Mouse (Mus musculus) hindbrain, embryonic 10.5 days (tissue): ENCODE measurements around the gene Slc17a4. TPM values are rescaled to one million over a fixed set of nuclear protein-coding genes. Genes with fewer than 3 reads are reported as not detected.

ENCODE experiments used
- DNase-seq: peaks from one replicate; pipeline ENCODE4 v3.0.0-alpha.2; 2017; ENCODE audit warnings: low spot score
- H3K27ac ChIP-seq: fragments of 300-500 bp; sonication (generic); 2 replicates; pipeline ENCODE4 v1.5.1; 2016; ENCODE audit warnings: mild to moderate bottlenecking, moderate library complexity
- H3K27me3 ChIP-seq: fragments of 300-500 bp; sonication (generic); 2 replicates; pipeline ENCODE4 v1.6.1; 2016; ENCODE audit warnings: mild to moderate bottlenecking; ENCODE audit not compliant: poor library complexity, insufficient read depth, severe bottlenecking
- H3K36me3 ChIP-seq: fragments of 300-500 bp; sonication (generic); 2 replicates; pipeline ENCODE4 v1.6.1; 2016; ENCODE audit warnings: mild to moderate bottlenecking, moderate library complexity
- H3K4me1 ChIP-seq: fragments of 300-500 bp; sonication (generic); replicated peaks from 2 replicates; pipeline ENCODE4 v1.6.1; 2016; ENCODE audit warnings: mild to moderate bottlenecking
- H3K4me3 ChIP-seq: fragments of 300-500 bp; sonication (generic); 2 replicates; pipeline ENCODE4 v1.5.1; 2016; ENCODE audit warnings: mild to moderate bottlenecking, moderate library complexity
- H3K9me3 ChIP-seq: fragments of 300-500 bp; sonication (generic); 2 replicates; pipeline ENCODE4 v1.6.1; 2016; ENCODE audit warnings: mild to moderate bottlenecking, moderate library complexity
- WGBS: fragments of 180-500 bp; shearing (Covaris S2); methylation state at CpG from one replicate; pipeline ENCODE4 v1.1.7; 2016; 5-methylcytosine and 5-hydroxymethylcytosine counted together
- polyA plus RNA-seq: library from polyadenylated mRNA; unstranded; fragments of >200 nt; fragmentation: Nextera tagmentation; extraction: Ambion mirVana; gene quantifications from 2 replicates; pipeline ENCODE4 v1.2.1, GENCODE M21; 2016

Gene Slc17a4
- polyA plus RNA-seq, 1 experiment from 2014 or later, result not detected

DNA sequence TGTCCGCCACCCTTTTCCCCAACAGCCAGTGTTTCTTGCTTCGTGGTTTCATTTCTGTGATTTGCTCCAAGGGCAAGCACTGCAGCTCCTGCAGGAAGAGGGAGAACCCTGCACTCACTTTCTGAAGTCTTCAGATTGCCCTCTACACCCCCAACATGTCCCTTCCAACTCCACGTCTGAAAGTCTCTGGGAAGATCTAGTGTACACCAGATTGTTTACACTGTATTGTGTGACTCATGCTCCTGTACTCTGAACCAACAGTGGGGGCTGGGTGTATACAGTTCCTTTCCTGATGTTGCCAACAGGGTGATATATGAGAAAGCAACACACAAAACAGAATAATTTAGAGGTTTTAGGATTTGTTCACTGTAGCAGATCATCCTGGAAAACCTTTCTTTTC is 13.8 kb upstream of the Slc17a4 start:
- no peak overlapping the region for H3K4me3 ChIP-seq
- H3K9me3 ChIP-seq, result no peaks in the 10 kb centered on the region
- no peaks in the 10 kb centered on the region for H3K36me3 ChIP-seq
- 69% methylated on average over 3 of the region's 3 CpGs for WGBS
- no peak overlapping the region for H3K27ac ChIP-seq
- DNase-seq, result no peak
- H3K4me1 ChIP-seq, result 0 out of 2 replicates have a peak, but pooled peaks cover 2% of the 10 kb centered on the region
- H3K27me3 ChIP-seq, result no peaks in the 10 kb centered on the region

DNA sequence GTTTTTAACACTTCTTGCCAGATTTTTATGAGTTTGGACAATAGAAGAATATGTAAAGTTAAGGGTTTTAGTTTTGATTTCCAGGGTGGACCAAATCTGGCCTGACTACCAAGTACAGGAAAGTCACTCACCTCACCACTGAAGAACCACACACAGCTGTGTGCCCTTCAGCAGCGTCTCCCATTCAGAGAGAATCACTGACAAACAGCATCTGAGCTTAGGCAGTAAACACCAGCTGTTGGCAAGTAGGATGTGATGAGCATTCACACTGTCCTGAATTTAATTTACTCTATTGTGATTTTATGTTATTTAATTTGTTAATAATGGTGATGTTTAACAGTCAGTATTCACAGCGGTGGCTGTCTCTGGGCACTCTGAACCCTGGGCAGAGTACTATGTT is 11.0 kb upstream of the Slc17a4 start:
- Histone ChIP-seq H3K4me1 (no peaks in the 10 kb centered on the region), H3K9me3 (no peaks in the 10 kb centered on the region), H3K27me3 (no peaks in the 10 kb centered on the region), H3K36me3 (no peaks in the 10 kb centered on the region), H3K4me3 (no peak overlapping the region), H3K27ac (no peak overlapping the region)
- DNase-seq, result no peak
- WGBS, result 65% methylated on average over 2 of the region's 2 CpGs

DNA sequence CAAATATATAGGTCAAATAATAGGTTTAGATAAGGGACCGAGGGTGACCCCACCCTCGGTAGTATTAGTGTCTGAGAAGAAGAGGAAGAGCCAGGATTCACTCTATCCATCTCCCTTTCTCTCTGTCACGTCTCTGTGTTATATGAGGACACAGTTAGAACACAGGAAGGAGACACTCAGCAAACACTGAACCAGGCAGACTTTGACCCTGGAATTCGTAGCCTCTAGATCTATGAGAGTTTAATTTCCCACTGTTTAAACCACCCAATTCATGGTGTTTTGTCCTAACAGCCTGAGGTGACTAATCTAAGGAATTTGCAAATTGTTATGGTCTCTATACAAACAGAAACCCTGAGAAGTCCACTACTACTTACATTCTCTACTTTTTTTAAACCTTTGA is 2.9 kb upstream of the Slc17a4 start:
- Histone ChIP-seq H3K9me3 (no peaks in the 10 kb centered on the region), H3K4me1 (peaks cover 8% of the 10 kb centered on the region; the same call in 1 of the 2 replicates), H3K27me3 (no peaks in the 10 kb centered on the region), H3K4me3 (no peak overlapping the region), H3K36me3 (no peaks in the 10 kb centered on the region), H3K27ac (no peak overlapping the region)
- 84% methylated on average over 4 of the region's 4 CpGs for WGBS
- no peak for DNase-seq

DNA sequence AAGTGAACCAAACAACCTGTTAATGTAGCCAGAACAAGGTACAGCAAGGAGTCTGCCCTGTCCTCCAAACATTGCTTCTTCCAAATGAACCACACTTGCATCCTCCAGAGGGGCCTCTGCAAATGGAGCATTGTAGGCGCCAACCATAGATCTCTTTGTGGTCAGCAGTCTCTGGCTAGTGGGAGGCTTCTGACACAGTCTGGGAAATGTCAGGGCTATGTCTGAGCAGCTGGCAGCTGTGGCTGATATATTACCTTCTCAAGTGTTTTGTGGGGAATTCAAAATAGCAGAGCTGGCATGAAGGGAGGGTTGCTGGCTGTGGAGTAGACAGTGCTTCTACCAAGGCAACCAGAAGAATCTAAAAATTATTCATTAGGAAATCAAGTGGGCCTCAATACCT is 1.3 kb upstream of the Slc17a4 start:
- DNase-seq, result no peak
- 86% methylated on average over 1 of the region's 1 CpGs for WGBS
- Histone ChIP-seq H3K27ac (no peak overlapping the region), H3K9me3 (no peaks in the 10 kb centered on the region), H3K27me3 (no peaks in the 10 kb centered on the region), H3K4me3 (no peak overlapping the region), H3K4me1 (peaks cover 8% of the 10 kb centered on the region; the same call in 1 of the 2 replicates), H3K36me3 (no peaks in the 10 kb centered on the region)

DNA sequence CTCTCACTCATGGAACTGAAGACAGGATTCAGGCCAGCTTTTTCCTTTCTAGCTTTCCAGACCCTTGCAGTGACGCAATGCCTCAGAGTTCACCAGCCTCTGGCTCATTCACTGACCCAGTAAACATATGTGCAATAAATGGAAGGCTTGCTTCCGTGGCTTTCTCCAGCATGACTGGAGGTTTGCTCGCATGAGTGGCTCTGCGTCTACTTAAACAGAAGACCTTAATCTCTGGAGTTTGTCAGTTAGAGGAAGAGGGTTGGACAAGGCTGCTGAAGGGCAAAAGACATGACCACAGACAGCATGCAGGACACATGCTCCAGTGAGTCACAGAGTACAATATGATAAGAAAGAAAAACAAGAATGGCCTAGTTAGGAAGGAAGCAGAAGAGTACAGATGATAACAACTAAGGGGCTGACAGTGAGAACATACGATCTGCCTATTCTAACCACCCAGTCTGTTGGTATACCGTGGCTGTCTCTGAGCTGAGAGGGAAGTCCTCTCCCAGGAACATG is 960 bp downstream of the Slc17a4 start:
- Histone ChIP-seq H3K9me3 (no peaks in the 10 kb centered on the region), H3K36me3 (no peaks in the 10 kb centered on the region), H3K4me1 (peaks cover 8% of the 10 kb centered on the region; the same call in 1 of the 2 replicates), H3K27ac (no peak overlapping the region), H3K27me3 (no peaks in the 10 kb centered on the region), H3K4me3 (no peak overlapping the region)
- WGBS, result 62% methylated on average over 6 of the region's 6 CpGs
- DNase-seq, result no peak

DNA sequence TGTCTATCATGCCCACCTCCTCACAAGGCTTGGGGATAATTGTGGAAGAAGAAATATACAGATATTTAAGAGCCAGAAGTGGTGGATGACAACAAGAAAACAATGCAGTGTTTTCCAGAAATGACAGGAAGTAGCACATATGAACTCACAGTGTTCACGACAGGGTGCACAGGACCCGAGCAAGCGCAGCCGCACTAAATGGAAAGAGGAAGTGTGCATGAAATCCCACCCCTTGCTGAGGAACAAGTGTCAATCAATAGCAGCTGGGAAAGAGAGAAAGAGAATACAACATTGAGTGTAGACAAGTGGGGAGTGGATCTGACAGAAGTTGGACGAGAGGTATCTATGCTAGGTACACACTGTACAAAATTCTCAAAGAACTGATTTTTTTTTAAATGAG is 3.5 kb downstream of the Slc17a4 start:
- Histone ChIP-seq H3K9me3 (no peaks in the 10 kb centered on the region), H3K27ac (no peak overlapping the region), H3K4me3 (no peak overlapping the region), H3K4me1 (peaks cover 8% of the 10 kb centered on the region; the same call in 1 of the 2 replicates), H3K27me3 (no peaks in the 10 kb centered on the region), H3K36me3 (no peaks in the 10 kb centered on the region)
- WGBS, result 89% methylated on average over 5 of the region's 5 CpGs
- DNase-seq, result no peak

DNA sequence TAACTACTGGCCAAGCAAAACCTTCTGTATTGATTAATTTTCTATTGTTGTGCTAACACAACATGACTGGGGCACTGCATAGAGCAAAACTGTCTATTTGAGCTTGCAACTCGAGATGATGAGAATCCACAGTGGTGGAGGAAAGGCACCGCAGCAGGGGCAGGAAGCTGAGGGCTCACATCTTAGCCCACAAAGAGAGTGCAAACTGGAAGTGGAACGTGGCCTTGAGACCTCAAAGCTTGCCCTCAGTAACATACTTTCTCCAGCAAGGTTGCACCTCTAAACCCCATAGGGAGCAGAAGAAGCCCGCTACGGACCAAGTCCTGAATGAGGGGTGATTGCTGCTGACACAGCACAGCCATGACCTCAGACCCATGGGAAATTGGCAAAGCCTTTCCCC is 4.7 kb downstream of the Slc17a4 start:
- H3K4me3 ChIP-seq, result no peak overlapping the region
- WGBS, result 77% methylated on average over 5 of the region's 5 CpGs

DNA sequence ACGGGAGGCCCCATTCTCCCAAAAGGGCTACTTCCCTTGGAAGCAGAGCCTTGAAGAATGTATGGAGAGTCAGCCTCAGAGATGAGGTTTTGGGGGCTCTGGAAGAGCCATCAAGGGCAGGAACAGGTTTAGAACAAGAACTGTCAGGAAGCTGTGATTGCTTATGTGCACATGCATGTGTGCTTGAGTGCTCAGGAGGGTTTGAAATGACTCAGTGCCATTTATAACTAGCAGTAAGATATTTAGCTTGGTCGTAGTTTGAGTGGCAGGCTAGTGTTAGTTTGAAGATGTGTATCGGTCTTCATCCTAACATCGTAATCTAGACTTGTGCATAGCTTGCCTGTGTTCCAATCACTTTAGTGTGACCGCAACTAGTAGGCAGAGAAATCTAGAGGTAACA is 7.9 kb downstream of the Slc17a4 start:
- H3K9me3 ChIP-seq, result no peaks in the 10 kb centered on the region
- H3K27me3 ChIP-seq, result no peaks in the 10 kb centered on the region
- DNase-seq, result no peak
- no peaks in the 10 kb centered on the region for H3K36me3 ChIP-seq
- no peak overlapping the region for H3K4me3 ChIP-seq
- 94% methylated on average over 5 of the region's 5 CpGs for WGBS
- no peaks in the 10 kb centered on the region for H3K4me1 ChIP-seq
- no peak overlapping the region for H3K27ac ChIP-seq

More for the DNA sequence above, 4.7 kb downstream of the Slc17a4 start:
- H3K27ac ChIP-seq, result no peak overlapping the region
- H3K27me3 ChIP-seq, result no peaks in the 10 kb centered on the region
- H3K9me3 ChIP-seq, result no peaks in the 10 kb centered on the region
- no peak for DNase-seq
- no peaks in the 10 kb centered on the region for H3K36me3 ChIP-seq
- H3K4me1 ChIP-seq, result peaks cover 8% of the 10 kb centered on the region; the same call in 1 of the 2 replicates

DNA sequence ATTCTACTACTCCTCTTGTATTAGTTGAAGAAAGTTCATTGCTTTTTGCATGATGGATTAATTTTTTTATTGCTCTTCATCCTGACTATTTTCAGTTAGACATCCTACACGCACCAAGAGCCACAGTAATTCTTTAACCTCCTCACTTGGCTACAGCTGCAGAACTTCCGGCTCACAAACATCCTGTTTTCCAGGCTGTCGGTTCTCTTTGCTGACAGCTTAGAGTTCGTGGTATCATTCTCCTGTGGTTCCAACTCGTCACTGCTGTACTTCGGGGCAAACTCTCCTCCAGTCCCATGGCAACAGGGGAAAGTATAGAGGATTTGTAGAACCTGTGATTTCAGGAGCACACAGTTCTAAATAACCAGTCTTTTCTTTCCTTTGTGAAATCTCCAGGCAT is 16.6 kb downstream of the Slc17a4 start:
- no peaks in the 10 kb centered on the region for H3K27me3 ChIP-seq
- no peak overlapping the region for H3K27ac ChIP-seq
- WGBS, result 66% methylated on average over 6 of the region's 6 CpGs
- no peaks in the 10 kb centered on the region for H3K36me3 ChIP-seq
- H3K4me3 ChIP-seq, result no peak overlapping the region
- DNase-seq, result no peak
- H3K9me3 ChIP-seq, result no peaks in the 10 kb centered on the region
- H3K4me1 ChIP-seq, result peaks cover 3% of the 10 kb centered on the region; the same call in 1 of the 2 replicates

DNA sequence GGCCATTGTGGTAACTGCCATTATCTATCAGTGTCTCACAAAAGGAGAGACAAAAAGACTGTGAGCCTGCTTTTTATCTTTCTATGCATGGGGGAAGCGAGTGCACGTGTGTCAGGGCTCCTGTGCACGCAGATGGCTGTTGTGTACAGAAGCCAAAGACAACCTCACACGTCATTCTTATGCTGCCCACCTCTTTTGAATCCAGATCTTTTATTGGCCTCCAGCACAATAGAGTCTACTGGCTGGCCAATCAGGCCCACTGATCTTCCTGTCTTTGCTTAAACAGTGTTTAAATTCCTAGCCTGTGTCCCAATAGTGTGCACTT is 21.6 kb downstream of the Slc17a4 start:
- Histone ChIP-seq H3K27ac (no peak overlapping the region), H3K4me3 (no peak overlapping the region), H3K36me3 (no peaks in the 10 kb centered on the region), H3K9me3 (no peaks in the 10 kb centered on the region), H3K4me1 (peaks cover 21% of the 10 kb centered on the region), H3K27me3 (no peaks in the 10 kb centered on the region)
- 42% methylated on average over 4 of the region's 4 CpGs for WGBS
- no peak for DNase-seq

DNA sequence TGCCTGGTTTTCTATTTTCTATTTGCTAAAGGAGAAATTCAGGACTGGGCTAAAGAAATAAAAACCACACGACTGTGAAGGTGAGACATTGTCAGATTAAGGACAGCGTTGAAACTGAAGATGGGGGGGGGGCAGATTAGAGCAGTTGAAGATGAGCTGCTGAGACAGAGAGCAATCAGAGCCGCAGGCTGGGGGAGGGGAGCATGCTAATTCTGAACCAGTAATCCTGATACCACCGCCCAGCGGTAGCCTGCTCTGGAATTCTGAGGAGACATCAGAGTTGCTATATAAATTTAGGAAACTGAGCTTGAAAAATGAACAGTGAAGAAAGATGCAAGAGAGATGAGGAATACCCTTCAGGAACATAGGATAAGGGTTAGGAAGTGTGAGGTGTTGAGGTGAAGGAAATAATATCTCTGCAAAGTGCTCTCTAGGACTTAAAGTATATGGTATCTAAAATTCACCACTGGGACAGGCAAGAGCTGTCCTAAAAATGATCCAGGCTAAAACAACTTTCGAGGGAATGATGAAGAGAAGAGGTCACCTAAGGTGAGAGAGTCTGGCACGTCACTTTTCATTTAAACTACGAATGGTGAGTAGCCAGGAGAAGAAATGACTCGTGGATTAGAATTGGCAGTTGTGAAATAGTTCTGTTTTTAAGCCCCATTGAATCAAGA is 22.1 kb downstream of the Slc17a4 start:
- no peak overlapping the region for H3K4me3 ChIP-seq
- H3K27me3 ChIP-seq, result no peaks in the 10 kb centered on the region
- peaks cover 21% of the 10 kb centered on the region for H3K4me1 ChIP-seq
- DNase-seq, result no peak
- H3K9me3 ChIP-seq, result no peaks in the 10 kb centered on the region
- no peaks in the 10 kb centered on the region for H3K36me3 ChIP-seq
- no peak overlapping the region for H3K27ac ChIP-seq
- 22% methylated on average over 9 of the region's 9 CpGs for WGBS

DNA sequence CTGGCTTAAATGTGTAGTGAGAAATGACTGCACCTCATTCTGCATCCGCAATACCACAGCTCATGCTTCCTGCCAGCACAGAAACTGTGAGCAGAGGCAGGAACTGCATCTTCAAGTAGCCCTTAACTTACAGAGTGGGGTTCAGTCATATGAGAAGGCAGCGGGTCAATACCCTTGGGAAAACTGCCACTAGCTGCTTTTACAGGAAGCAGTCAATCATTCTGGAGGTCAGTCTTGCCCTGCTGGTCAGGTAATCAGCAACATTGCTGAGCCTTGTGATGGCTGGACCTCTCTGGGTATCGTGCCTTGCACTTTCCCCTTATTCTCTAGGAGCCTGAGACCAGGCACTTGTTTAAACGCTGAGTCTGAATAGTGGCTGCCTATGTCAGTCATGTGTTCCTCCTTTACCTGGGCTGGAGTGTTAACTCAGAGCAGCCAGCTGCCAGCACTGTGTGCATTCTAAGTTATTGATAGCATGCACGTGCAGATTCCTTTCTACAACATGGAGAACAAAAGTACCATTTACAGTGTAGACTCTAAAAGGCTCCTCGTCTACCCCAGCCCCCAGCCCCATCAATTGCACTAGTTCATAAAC is 25.7 kb downstream of the Slc17a4 start:
- 70% methylated on average over 6 of the region's 6 CpGs for WGBS
- Histone ChIP-seq H3K27me3 (no peaks in the 10 kb centered on the region), H3K9me3 (no peaks in the 10 kb centered on the region), H3K4me3 (no peak overlapping the region), H3K27ac (no peak overlapping the region), H3K4me1 (peaks cover 21% of the 10 kb centered on the region), H3K36me3 (no peaks in the 10 kb centered on the region)
- peak; percentile 36 for DNase-seq

DNA sequence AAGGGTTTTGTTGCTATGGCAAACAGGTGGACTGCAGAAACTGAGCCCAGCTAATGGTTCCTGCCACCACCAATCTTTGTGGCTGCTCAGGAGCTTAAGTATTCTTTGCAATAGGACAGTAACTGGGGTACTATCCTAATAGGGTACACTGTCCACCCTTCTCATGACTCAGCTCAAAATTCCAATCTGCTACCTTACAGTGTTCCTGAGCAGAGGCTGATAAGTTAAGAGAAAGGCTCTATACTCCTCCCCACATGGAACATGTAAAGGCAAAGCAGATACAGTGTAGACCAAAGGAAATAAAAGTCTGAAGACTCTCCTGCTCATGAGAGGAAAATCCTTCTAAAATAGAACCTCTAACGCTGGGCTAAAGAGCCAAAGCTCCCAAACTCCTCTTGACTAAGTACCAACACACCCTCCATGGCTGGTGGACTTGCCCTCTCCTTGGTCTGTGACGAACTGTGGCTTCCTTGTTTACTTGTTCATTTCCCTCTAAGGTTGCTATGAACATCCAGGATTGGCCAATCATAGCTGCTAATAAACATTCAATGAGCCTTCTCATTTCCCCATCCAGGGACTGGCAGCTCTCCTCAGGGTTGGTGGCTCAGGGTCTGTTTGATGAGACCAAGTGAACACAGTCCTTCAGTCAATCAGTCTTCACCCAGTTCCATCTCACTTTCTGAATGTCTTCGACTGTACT is 27.6 kb downstream of the Slc17a4 start:
- Histone ChIP-seq H3K27me3 (no peaks in the 10 kb centered on the region), H3K4me1 (peaks cover 9% of the 10 kb centered on the region), H3K36me3 (no peaks in the 10 kb centered on the region), H3K9me3 (no peaks in the 10 kb centered on the region), H3K27ac (no peak overlapping the region), H3K4me3 (no peak overlapping the region)
- WGBS, result 82% methylated on average over 3 of the region's 3 CpGs
- DNase-seq, result no peak
